Mouse (Mus musculus) skeletal muscle tissue, adult 2 months (tissue): ENCODE measurements around the gene Tbc1d10b.

Experiments used
- DNase-seq: peaks from one replicate; pipeline ENCODE4 v3.0.0-alpha.2; 2012; ENCODE audit warnings: low read depth, low spot score

The Tbc1d10b gene

DNA sequence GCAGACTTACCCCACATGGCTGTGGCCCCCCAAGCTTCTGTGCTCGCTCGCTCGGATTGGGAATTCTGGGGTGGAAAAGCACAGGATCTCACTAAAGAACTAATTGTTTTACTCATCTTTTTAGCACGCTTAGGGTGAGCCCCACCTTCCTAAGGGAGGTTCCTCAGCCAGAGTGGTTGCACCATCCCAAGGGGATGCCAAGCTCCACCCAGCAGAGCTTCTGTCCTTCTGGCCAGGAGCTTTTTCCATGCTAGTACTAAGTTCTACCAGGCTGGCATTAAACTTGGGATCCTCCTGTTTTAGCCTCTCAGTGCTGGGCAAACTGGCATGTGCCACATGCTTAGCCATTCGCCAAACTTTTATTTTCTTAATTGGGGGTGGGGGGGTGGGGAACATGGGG is 45.7 kb downstream of the Tbc1d10b start:
- no peak for DNase-seq

DNA sequence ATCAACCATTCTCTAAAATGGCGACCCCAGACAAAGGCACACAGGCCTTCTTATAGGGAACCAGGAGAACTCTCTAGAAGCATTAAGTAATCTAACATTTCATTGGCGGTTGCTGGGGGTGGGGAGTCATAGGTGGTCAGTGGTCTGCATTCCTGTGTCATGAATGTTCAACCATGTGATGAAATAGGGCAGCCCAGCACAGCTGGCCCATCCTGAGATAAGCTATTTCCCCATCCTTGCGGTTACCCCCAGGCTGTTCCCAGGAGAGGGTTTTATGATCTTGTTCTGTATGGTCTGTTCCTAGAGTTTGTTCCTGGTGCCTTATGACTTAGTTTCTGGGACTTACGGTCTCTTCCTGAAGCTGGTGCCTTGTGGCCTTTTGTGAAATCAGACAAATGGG is 50.7 kb downstream of the Tbc1d10b start:
- DNase-seq = no peak

DNA sequence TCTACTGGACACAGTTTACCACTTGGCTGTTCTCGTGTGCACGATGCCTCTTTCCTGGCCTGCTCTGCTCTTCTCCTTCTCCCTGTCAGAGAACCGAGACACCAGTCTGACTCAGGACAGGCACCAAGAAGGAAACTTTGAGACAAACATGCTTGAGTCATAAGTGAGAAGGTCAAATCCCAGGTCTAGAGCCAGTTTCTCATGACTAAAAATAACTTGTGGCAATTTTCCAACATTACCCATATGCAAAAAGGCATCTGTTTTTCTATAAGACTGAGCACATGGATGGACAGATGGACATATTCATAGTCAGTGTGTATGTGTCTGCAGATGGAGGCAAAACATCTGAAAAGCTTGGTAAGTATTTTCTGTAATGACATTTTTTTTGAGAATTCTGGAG is 54.8 kb downstream of the Tbc1d10b start:
- no peak for DNase-seq

DNA sequence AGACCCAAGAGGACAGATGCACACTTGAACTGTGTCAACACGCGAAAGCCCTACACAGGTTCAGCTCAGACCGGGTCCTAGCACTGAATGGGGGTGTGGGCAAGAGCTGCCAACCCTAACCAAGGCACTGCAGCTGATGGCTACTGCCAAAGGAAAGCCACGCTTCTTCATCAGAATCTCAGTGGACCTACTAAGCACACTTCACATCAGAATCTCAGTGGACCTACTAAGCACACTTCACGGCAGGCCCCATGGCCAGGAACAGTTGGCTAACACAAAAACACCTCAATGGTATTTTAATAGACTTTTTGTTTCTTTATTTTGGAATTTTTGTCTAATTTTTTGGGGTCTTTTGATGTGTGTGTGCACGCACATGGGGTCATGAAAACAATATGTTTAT is 55.8 kb downstream of the Tbc1d10b start:
- DNase-seq = no peak

DNA sequence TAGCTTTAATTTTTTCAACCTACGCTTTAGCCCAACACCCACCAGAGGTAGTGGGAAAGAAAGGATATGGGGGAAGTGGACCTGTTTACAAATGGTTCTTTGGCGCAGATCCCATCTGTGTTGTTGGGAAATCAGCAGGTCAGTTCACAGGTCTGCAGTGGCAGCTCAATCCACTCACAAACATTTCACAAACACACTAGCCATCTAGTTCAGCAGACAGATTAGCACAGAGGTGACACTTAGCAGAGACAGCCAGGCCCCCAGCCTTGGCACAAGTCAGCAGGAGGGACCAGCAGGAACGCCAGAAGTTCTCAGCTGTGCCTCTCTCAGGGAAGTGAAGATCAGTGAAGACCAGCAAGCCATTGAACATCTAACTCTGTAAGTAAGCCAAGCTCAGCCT is 60.4 kb downstream of the Tbc1d10b start:
- DNase-seq = no peak
